Mouse (Mus musculus) hindbrain, postnatal 0 days (tissue): ENCODE measurements around the gene Lrrn4. TPM values are rescaled to one million over a fixed set of nuclear protein-coding genes. Genes with fewer than 3 reads are reported as not detected.
A peak's percentile ranks its signal among the peaks of the same experiment; 100 is the strongest.

Experiments
- ATAC-seq: fragments of 200-750 bp; cut with Nextera tagmentation; 2 replicates; pipeline ENCODE4 v1.8.0; 2017; ENCODE audit warnings: mild to moderate bottlenecking, moderate TSS enrichment, moderate library complexity
- DNase-seq: peaks from one replicate; pipeline ENCODE4 v3.0.0-alpha.2; 2015; ENCODE audit warnings: low spot score
- H3K27ac ChIP-seq: fragments of 300-500 bp; sonication (generic); 2 replicates; pipeline ENCODE4 v1.5.1; 2014; ENCODE audit warnings: mild to moderate bottlenecking
- H3K27me3 ChIP-seq: fragments of 300-500 bp; sonication (generic); 2 replicates; pipeline ENCODE4 v1.6.1; 2014; ENCODE audit warnings: low read length, mixed read lengths; ENCODE audit not compliant: insufficient read depth
- H3K36me3 ChIP-seq: fragments of 300-500 bp; sonication (generic); 2 replicates; pipeline ENCODE4 v1.6.1; 2014; ENCODE audit warnings: low read length, mixed read lengths; ENCODE audit not compliant: insufficient read depth
- H3K4me1 ChIP-seq: fragments of 300-500 bp; sonication (generic); 2 replicates; pipeline ENCODE4 v1.6.1; 2014; ENCODE audit warnings: antibody characterized with exemption, low read length, mixed read lengths; ENCODE audit not compliant: insufficient read depth
- H3K4me2 ChIP-seq: fragments of 300-500 bp; sonication (generic); 2 replicates; pipeline ENCODE4 v1.6.1; 2014; ENCODE audit warnings: low read depth, mild to moderate bottlenecking, low read length, moderate library complexity, mixed read lengths
- H3K4me3 ChIP-seq: fragments of 300-500 bp; sonication (generic); 2 replicates; pipeline ENCODE4 v1.5.1; 2014; ENCODE audit warnings: low read length
- H3K9ac ChIP-seq: fragments of 300-500 bp; sonication (generic); replicated peaks from 2 replicates; pipeline ENCODE4 v1.6.1; 2014; ENCODE audit warnings: mild to moderate bottlenecking, low read length, moderate library complexity, mixed read lengths
- H3K9me3 ChIP-seq: fragments of 300-500 bp; sonication (generic); 2 replicates; pipeline ENCODE4 v1.6.1; 2016; ENCODE audit warnings: low read length, mixed read lengths
- CTCF ChIP-seq: IDR thresholded peaks from 2 replicates; pipeline ENCODE4 v1.5.1; 2016; ENCODE audit warnings: antibody characterized with exemption, control low read depth, low read depth
- WGBS: fragments of 180-500 bp; shearing (Covaris S2); extraction: QIAGEN DNeasy Blood & Tissue Kit; methylation state at CpG from one replicate; pipeline ENCODE4 v1.1.7; 2014; 5-methylcytosine and 5-hydroxymethylcytosine counted together
- polyA plus RNA-seq: library from polyadenylated mRNA; unstranded; fragments of >200 nt; fragmentation: Nextera tagmentation; extraction: Ambion mirVana; gene quantifications from 2 replicates; pipeline ENCODE4 v1.2.1, GENCODE M21; 2015
- total RNA-seq: library from RNA; depleted of rRNA; stranded (reverse); fragments of >200 nt; gene quantifications from 2 replicates; pipeline ENCODE4 v1.2.3, GENCODE M21; 2014; rRNA removed

Lrrn4 gene
- 1.3 and 1.7 TPM in 2 replicates for total RNA-seq
- 0.64 and 0.87 TPM in 2 replicates for polyA plus RNA-seq

GRCm38 (mm10) chr2:132880844-132881645 is at the start of gene Lrrn4:
Lrrn4 (minus strand) TSS chr2:132880891.
- Histone ChIP-seq H3K36me3 (no peaks in the 10 kb centered on the region), H3K9ac (peak within 1 kb of the TSS; percentile 50), H3K27me3 (peaks cover 8% of the 10 kb centered on the region), H3K4me3 (peak within 1 kb of the TSS; percentile 51), H3K4me2 (peak within 1 kb of the TSS; percentile 81), H3K4me1 (no peaks in the 10 kb centered on the region), H3K27ac (no peak within 1 kb of the TSS), H3K9me3 (no peaks in the 10 kb centered on the region)
- WGBS, result 19% methylated on average over 12 of the region's 12 CpGs
- TF ChIP-seq CTCF, result no peak
- no peak for DNase-seq
- no peak for ATAC-seq

- DNase-seq (no peak), ATAC-seq (no peak)
- no peak for TF ChIP-seq CTCF
- H3K4me2 ChIP-seq, result no peak overlapping the region
- 77% methylated on average over 2 of the region's 2 CpGs for WGBS
- H3K4me1 ChIP-seq, result no peaks in the 10 kb centered on the region
- H3K27ac ChIP-seq, result no peak overlapping the region
- no peak overlapping the region for H3K4me3 ChIP-seq
- H3K36me3 ChIP-seq, result no peaks in the 10 kb centered on the region
- H3K9me3 ChIP-seq, result no peaks in the 10 kb centered on the region
- H3K27me3 ChIP-seq, result no peaks in the 10 kb centered on the region
- H3K9ac ChIP-seq, result no peak overlapping the region
These were observed 48.3 kb upstream of the Lrrn4 start for GRCm38 (mm10) chr2:132928999-132929398.

GRCm38 (mm10) chr2:132927871-132928270 is 47.2 kb upstream of the Lrrn4 start:
- no peak overlapping the region for H3K9ac ChIP-seq
- no peaks in the 10 kb centered on the region for H3K4me1 ChIP-seq
- ATAC-seq (no peak), DNase-seq (no peak)
- no peak overlapping the region for H3K4me2 ChIP-seq
- H3K9me3 ChIP-seq, result no peaks in the 10 kb centered on the region
- no peak for TF ChIP-seq CTCF
- no peaks in the 10 kb centered on the region for H3K36me3 ChIP-seq
- H3K4me3 ChIP-seq, result no peak overlapping the region
- 40% methylated on average over 2 of the region's 2 CpGs for WGBS
- H3K27me3 ChIP-seq, result no peaks in the 10 kb centered on the region
- no peak overlapping the region for H3K27ac ChIP-seq

GRCm38 (mm10) chr2:132927298-132927697 is 46.6 kb upstream of the Lrrn4 start:
- no peaks in the 10 kb centered on the region for H3K36me3 ChIP-seq
- WGBS, result 61% methylated on average over 2 of the region's 2 CpGs
- no peaks in the 10 kb centered on the region for H3K27me3 ChIP-seq
- ATAC-seq (no peak), DNase-seq (peak; percentile 46)
- no peaks in the 10 kb centered on the region for H3K4me1 ChIP-seq
- no peak overlapping the region for H3K4me3 ChIP-seq
- no peak for TF ChIP-seq CTCF
- H3K4me2 ChIP-seq, result no peak overlapping the region
- H3K9ac ChIP-seq, result no peak overlapping the region
- H3K9me3 ChIP-seq, result no peaks in the 10 kb centered on the region
- H3K27ac ChIP-seq, result no peak overlapping the region

- no peaks in the 10 kb centered on the region for H3K9me3 ChIP-seq
- no peak overlapping the region for H3K27ac ChIP-seq
- 56% methylated on average over 8 of the region's 8 CpGs for WGBS
- DNase-seq (no peak), ATAC-seq (no peak)
- TF ChIP-seq CTCF, result no peak
- no peaks in the 10 kb centered on the region for H3K36me3 ChIP-seq
- no peak overlapping the region for H3K4me2 ChIP-seq
- no peak overlapping the region for H3K4me3 ChIP-seq
- H3K9ac ChIP-seq, result no peak overlapping the region
- no peaks in the 10 kb centered on the region for H3K4me1 ChIP-seq
- H3K27me3 ChIP-seq, result no peaks in the 10 kb centered on the region
These were observed 42.8 kb upstream of the Lrrn4 start for GRCm38 (mm10) chr2:132923290-132924085.

GRCm38 (mm10) chr2:132922076-132922873 is 41.6 kb upstream of the Lrrn4 start:
- no peak for ATAC-seq
- DNase-seq, result no peak
- TF ChIP-seq CTCF, result no peak
- H3K4me2 ChIP-seq, result no peak overlapping the region
- H3K4me3 ChIP-seq, result no peak overlapping the region
- H3K9me3 ChIP-seq, result no peaks in the 10 kb centered on the region
- H3K4me1 ChIP-seq, result no peaks in the 10 kb centered on the region
- 70% methylated on average over 9 of the region's 9 CpGs for WGBS
- H3K36me3 ChIP-seq, result no peaks in the 10 kb centered on the region
- no peak overlapping the region for H3K9ac ChIP-seq
- no peak overlapping the region for H3K27ac ChIP-seq
- no peaks in the 10 kb centered on the region for H3K27me3 ChIP-seq
